16 mouse cellular contexts compared by ENCODE assay signal in the genomic region with DNA sequence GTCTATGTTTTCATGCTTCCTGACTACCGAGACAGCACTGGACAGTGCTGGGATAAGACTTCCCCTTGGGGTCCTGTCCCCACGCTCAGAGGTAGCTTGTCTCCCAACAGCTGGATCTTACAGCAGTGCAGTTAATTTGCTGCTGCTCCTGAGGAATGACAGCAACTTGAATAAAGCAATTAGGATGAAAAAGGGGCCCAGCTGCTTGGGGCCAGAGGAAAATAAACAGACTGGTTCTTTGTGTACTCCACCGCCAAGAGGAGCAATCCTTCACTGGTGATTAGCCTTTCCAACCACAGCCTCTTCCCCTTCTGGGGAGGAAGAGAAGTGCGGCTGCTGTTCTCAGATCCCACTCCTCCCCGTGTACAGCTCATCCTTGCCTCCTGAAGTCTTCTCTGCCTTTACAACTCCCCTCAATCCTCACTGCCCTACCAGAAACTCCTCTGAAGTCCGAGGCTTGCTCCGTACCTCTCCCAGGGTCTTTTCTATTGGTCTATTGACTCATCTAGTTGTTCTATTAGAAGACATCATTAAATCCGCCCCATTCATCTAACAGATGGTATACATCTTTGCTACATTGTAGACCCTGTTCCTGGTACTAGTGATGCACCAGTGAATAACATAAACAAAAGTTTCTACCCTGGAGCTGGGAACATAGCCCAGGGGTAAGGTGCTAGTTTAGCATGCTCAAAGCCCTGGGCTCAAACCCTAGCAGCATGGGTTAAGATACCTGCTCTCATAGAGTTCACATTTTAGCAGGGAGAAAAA. TPM values are rescaled to one million over a fixed set of nuclear protein-coding genes. Genes with fewer than 3 reads are reported as not detected.
DNase-seq lines count a peak whose midpoint lies in the region; ATAC-seq lines count a peak whose summit lies in the region.
"Had no signal": no experiment of that assay in that cellular context is flagged by ENCODE, and none has a peak within 500 bp of the region (broad histone marks: within the 10 kb centered on the region; RNA-seq: fewer than 3 reads in every experiment).

No protein-coding gene starts in this region.

- H3K36me3 ChIP-seq in liver, embryonic 11.5 days (ENCODE audit: control insufficient read depth, insufficient read depth, low read length): no peaks in the 10 kb centered on the region
- no peaks in the 10 kb centered on the region for H3K36me3 ChIP-seq in embryonic facial prominence, embryonic 11.5 days (replicated peaks; ENCODE audit: control insufficient read depth, insufficient read depth, low read depth, low read length)
- H3K36me3 ChIP-seq in stomach, embryonic 16.5 days (ENCODE audit: control insufficient read depth, insufficient read depth, low read length): no peaks in the 10 kb centered on the region
- H3K36me3 ChIP-seq: midbrain, embryonic 15.5 days had no signal

- peaks cover 31% of the 10 kb centered on the region for H3K27me3 ChIP-seq in liver, embryonic 11.5 days (replicated peaks; ENCODE audit: control insufficient read depth, insufficient read depth, low read length)
- peaks cover 16% of the 10 kb centered on the region for H3K27me3 ChIP-seq in embryonic facial prominence, embryonic 11.5 days (ENCODE audit: control insufficient read depth, insufficient read depth, low read length)
- peaks cover 27% of the 10 kb centered on the region for H3K27me3 ChIP-seq in stomach, embryonic 16.5 days (ENCODE audit: control insufficient read depth, insufficient read depth, low read length)

- no peak overlapping the region for H3K4me2 ChIP-seq in liver, embryonic 11.5 days
- H3K4me2 ChIP-seq in embryonic facial prominence, embryonic 11.5 days (ENCODE audit: low read depth, low read length): no peak overlapping the region
- H3K4me2 ChIP-seq in stomach, embryonic 16.5 days (ENCODE audit: low read depth, low read length): no peak overlapping the region
- H3K4me2 ChIP-seq: midbrain, embryonic 15.5 days had no signal

- H3K4me1 ChIP-seq in liver, embryonic 11.5 days (replicated peaks; ENCODE audit: control insufficient read depth, insufficient read depth, low read length): no peaks in the 10 kb centered on the region
- no peaks in the 10 kb centered on the region for H3K4me1 ChIP-seq in embryonic facial prominence, embryonic 11.5 days (ENCODE audit: control insufficient read depth, insufficient read depth, low read length)
- peaks cover 14% of the 10 kb centered on the region for H3K4me1 ChIP-seq in stomach, embryonic 16.5 days (ENCODE audit: control insufficient read depth, insufficient read depth, low read length)

- ATAC-seq in liver, embryonic 11.5 days (replicated peaks; ENCODE audit: low FRiP score): no peak
- no peak for ATAC-seq in embryonic facial prominence, embryonic 11.5 days (replicated peaks; ENCODE audit: insufficient number of reproducible peaks, low FRiP score, low TSS enrichment, low read depth)
- peak; percentile 54; the same call in 1 of the 2 replicates for ATAC-seq in stomach, embryonic 16.5 days (ENCODE audit: insufficient read depth, low FRiP score)
- no peak for ATAC-seq in erythroblast, adult 5-6 weeks (replicated peaks; ENCODE audit: low FRiP score, poor library complexity, severe bottlenecking)
- ATAC-seq: midbrain, embryonic 15.5 days had no signal

- H3K9me3 ChIP-seq in liver, embryonic 11.5 days (ENCODE audit: control insufficient read depth, low read length): no peaks in the 10 kb centered on the region
- no peaks in the 10 kb centered on the region for H3K9me3 ChIP-seq in embryonic facial prominence, embryonic 11.5 days (replicated peaks; ENCODE audit: control insufficient read depth, low read length)
- no peaks in the 10 kb centered on the region for H3K9me3 ChIP-seq in stomach, embryonic 16.5 days (replicated peaks; ENCODE audit: control insufficient read depth, low read length)

- H3K9ac ChIP-seq in liver, embryonic 11.5 days (ENCODE audit: low read depth, low read length): no peak overlapping the region
- H3K9ac ChIP-seq in embryonic facial prominence, embryonic 11.5 days (replicated peaks; ENCODE audit: low read length): no peak overlapping the region
- H3K9ac ChIP-seq in stomach, embryonic 16.5 days (ENCODE audit: low read length): no peak overlapping the region
- H3K9ac ChIP-seq: midbrain, embryonic 15.5 days had no signal

- no peak overlapping the region for H3K27ac ChIP-seq in liver, embryonic 11.5 days (ENCODE audit: low read depth, low read length)
- H3K27ac ChIP-seq in embryonic facial prominence, embryonic 11.5 days (replicated peaks; ENCODE audit: low read depth, low read length): no peak overlapping the region
- H3K27ac ChIP-seq in stomach, embryonic 16.5 days (ENCODE audit: low read length): peak overlapping the region; percentile 35; the same call in 1 of the 2 replicates
- H3K27ac ChIP-seq: midbrain, embryonic 15.5 days had no signal

- peak; percentile 38 for DNase-seq in liver, embryonic 11.5 days (ENCODE audit: low spot score)
- no peak for DNase-seq in liver
- peak; percentile 23 for DNase-seq in embryonic facial prominence, embryonic 11.5 days (ENCODE audit: low spot score)
- peak; percentile 44 to 66 for DNase-seq in lung, adult 18-20 months
- DNase-seq in thymus, postnatal 4 days: no peak
- DNase-seq in testis, postnatal 14 days (ENCODE audit: low spot score): no peak
- DNase-seq: cerebellum, adult 11 months; heart, postnatal 14 days had no signal

- no peak overlapping the region for H3K4me3 ChIP-seq in liver, embryonic 11.5 days (ENCODE audit: low read depth, low read length)
- H3K4me3 ChIP-seq in embryonic facial prominence, embryonic 11.5 days (ENCODE audit: low read depth, low read length): no peak overlapping the region
- H3K4me3 ChIP-seq in stomach, embryonic 16.5 days (replicated peaks; ENCODE audit: low read length): no peak overlapping the region
- H3K4me3 ChIP-seq: erythroblast, embryonic 14.5 days; midbrain, embryonic 15.5 days had no signal

- 33% methylated on average over 8 of the region's 8 CpGs for WGBS in liver, embryonic 11.5 days
- 25% methylated on average over 8 of the region's 8 CpGs for WGBS in embryonic facial prominence, embryonic 11.5 days
- WGBS in stomach, embryonic 16.5 days: 19% methylated on average over 8 of the region's 8 CpGs

RNA-seq across cellular contexts. Expression of gene Kbtbd13, which starts 4.9 kb away (rescaled TPM):
- 0.43 and 0.81 TPM in 2 replicates for polyA plus RNA-seq in liver, embryonic 11.5 days (2014; fragmentation: Nextera tagmentation; extraction: Ambion mirVana)
- 1.2 and 1.3 TPM in 2 replicates for polyA plus RNA-seq in embryonic facial prominence, embryonic 11.5 days (2014; fragmentation: Nextera tagmentation; extraction: Ambion mirVana)
- polyA plus RNA-seq in stomach, embryonic 16.5 days (2015; fragmentation: Nextera tagmentation; extraction: Ambion mirVana): 0.97 and 1.3 TPM in 2 replicates
- total RNA-seq in erythroblast, adult 5-6 weeks (2015; ENCODE audit: low replicate concordance): not detected in 2 replicates
- total RNA-seq in erythroblast, adult 5-6 weeks (2017; ENCODE audit: low replicate concordance): not detected in 2 replicates
- polyA plus RNA-seq: erythroblast, embryonic 14.5 days had no signal

RNA-seq across cellular contexts. Expression of gene Rasl12, which starts 11.7 kb away (rescaled TPM):
- polyA plus RNA-seq in liver, embryonic 11.5 days (2014; fragmentation: Nextera tagmentation; extraction: Ambion mirVana): 1.4 TPM in 2 replicates
- 7.6 and 9.8 TPM in 2 replicates for polyA plus RNA-seq in embryonic facial prominence, embryonic 11.5 days (2014; fragmentation: Nextera tagmentation; extraction: Ambion mirVana)
- 7.6 TPM in 2 replicates for polyA plus RNA-seq in stomach, embryonic 16.5 days (2015; fragmentation: Nextera tagmentation; extraction: Ambion mirVana)
- total RNA-seq in erythroblast, adult 5-6 weeks (2015; ENCODE audit: low replicate concordance): not detected in 2 replicates
- 0.14 TPM in 1 of 2 replicates, not detected in the other for total RNA-seq in erythroblast, adult 5-6 weeks (2017; ENCODE audit: low replicate concordance)

RNA-seq across cellular contexts. Expression of gene Ubap1l, which starts 25.7 kb away (rescaled TPM):
- polyA plus RNA-seq in liver, embryonic 11.5 days (2014; fragmentation: Nextera tagmentation; extraction: Ambion mirVana): 0.19 and 0.30 TPM in 2 replicates
- 0.31 TPM in 1 of 2 replicates, not detected in the other for polyA plus RNA-seq in embryonic facial prominence, embryonic 11.5 days (2014; fragmentation: Nextera tagmentation; extraction: Ambion mirVana)
- polyA plus RNA-seq in stomach, embryonic 16.5 days (2015; fragmentation: Nextera tagmentation; extraction: Ambion mirVana): 0.40 TPM in 1 of 2 replicates, not detected in the other
- total RNA-seq in erythroblast, adult 5-6 weeks (2015; ENCODE audit: low replicate concordance): not detected in 2 replicates
- total RNA-seq in erythroblast, adult 5-6 weeks (2017; ENCODE audit: low replicate concordance): not detected in 2 replicates

RNA-seq across cellular contexts. Expression of gene Slc51b, which starts 36.2 kb away (rescaled TPM):
- polyA plus RNA-seq in liver, embryonic 11.5 days (2014; fragmentation: Nextera tagmentation; extraction: Ambion mirVana): not detected in 2 replicates
- not detected in 2 replicates for polyA plus RNA-seq in embryonic facial prominence, embryonic 11.5 days (2014; fragmentation: Nextera tagmentation; extraction: Ambion mirVana)
- 0.69 and 1.7 TPM in 2 replicates for polyA plus RNA-seq in stomach, embryonic 16.5 days (2015; fragmentation: Nextera tagmentation; extraction: Ambion mirVana)
- total RNA-seq in erythroblast, adult 5-6 weeks (2015; ENCODE audit: low replicate concordance): not detected in 2 replicates
- total RNA-seq in erythroblast, adult 5-6 weeks (2017; ENCODE audit: low replicate concordance): not detected in 2 replicates
- total RNA-seq: gastrocnemius, adult 18-20 months; heart, postnatal 14 days; layer of hippocampus, adult 18-20 months had no signal
- polyA plus RNA-seq: erythroblast, embryonic 14.5 days; limb, embryonic 14.5 days; midbrain, embryonic 15.5 days; stomach, embryonic 14.5 days had no signal

RNA-seq across cellular contexts. Expression of gene Pdcd7, which starts 40.7 kb away (rescaled TPM):
- polyA plus RNA-seq in liver, embryonic 11.5 days (2014; fragmentation: Nextera tagmentation; extraction: Ambion mirVana): 10.5 and 10.6 TPM in 2 replicates
- polyA plus RNA-seq in embryonic facial prominence, embryonic 11.5 days (2014; fragmentation: Nextera tagmentation; extraction: Ambion mirVana): 13.9 and 18.5 TPM in 2 replicates
- polyA plus RNA-seq in stomach, embryonic 16.5 days (2015; fragmentation: Nextera tagmentation; extraction: Ambion mirVana): 3.4 and 3.6 TPM in 2 replicates
- 2.7 and 5.4 TPM in 2 replicates for total RNA-seq in erythroblast, adult 5-6 weeks (2015; ENCODE audit: low replicate concordance)
- 8.8 and 10.5 TPM in 2 replicates for total RNA-seq in erythroblast, adult 5-6 weeks (2017; ENCODE audit: low replicate concordance)

Comparison
In these comparisons a context has a peak if more than half of its experiments do, and no peak if none do; other contexts are left out.
1. DNase-seq: peak in liver, embryonic 11.5 days (single experiment), embryonic facial prominence, embryonic 11.5 days (single experiment) and lung, adult 18-20 months (2 of 2); none in liver (single experiment), thymus, postnatal 4 days (single experiment) and testis, postnatal 14 days (single experiment).